Mouse (Mus musculus) sigmoid colon, adult 10 weeks (tissue): ENCODE data around the gene Usf1. TPM values are rescaled to one million over a fixed set of nuclear protein-coding genes. Genes with fewer than 3 reads are reported as not detected.

ENCODE experiments used
- polyA plus RNA-seq: library from polyadenylated mRNA; stranded (reverse); fragments of 350-450 nt; fragmentation: Illumina TruSeq; extraction: RNeasy Lipid Tissue Mini Kit (QIAGEN cat#74804); gene quantifications from one replicate; pipeline ENCODE4 v1.2.3, GENCODE M21; 2014; ENCODE audit warnings: low read depth, low replicate concordance

Usf1 gene
- 1.4 TPM for polyA plus RNA-seq

GRCm38 (mm10) chr1:171410947-171411484 is at the start of gene Usf1:
Gene Usf1, plus strand, starts transcription at chr1:171411313.

GRCm38 (mm10) chr1:171369845-171370556 is 41.1 kb upstream of the Usf1 start, which contains the start of gene Nectin4:
Gene Nectin4, plus strand, starts transcription at chr1:171370099.

DNA sequence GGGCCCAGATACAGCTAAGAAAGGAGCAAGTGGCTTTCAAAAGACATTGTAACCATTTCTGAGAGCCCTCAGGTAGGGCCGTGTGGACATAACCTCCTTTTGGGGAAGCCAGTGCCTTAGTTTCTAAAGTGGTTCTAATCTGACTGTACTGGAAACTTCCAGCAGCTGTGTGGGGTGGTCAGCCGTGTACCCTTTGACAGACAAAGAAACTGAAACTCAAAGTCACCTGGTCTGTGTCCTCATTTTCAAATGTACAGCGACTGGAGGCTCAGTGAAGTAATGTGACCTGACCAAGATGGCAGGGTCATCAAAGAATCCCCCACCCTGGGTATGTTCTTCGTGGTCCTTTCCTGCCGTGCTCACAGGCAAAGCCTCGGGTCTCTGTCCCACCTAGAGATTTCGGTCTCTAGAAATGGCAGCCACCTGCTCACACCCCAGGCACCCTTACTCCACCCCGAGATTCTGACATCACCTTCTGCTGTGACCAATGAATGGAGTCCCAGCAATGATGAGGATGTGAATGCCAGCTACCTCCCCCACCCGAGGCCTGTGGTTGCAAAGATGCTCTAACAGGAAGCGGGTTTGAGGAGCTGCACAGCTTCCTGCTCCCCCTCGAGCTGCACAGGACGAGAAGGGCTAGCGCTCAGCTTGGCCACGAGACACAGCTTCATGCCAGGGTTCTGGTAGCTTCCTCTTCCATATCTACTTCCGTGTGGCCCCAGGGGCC is 22.6 kb upstream of the Usf1 start, which contains the start of gene Arhgap30:
Gene Arhgap30 (plus strand): TSS at position 579 of the 727 bp plus-strand sequence.

GRCm38 (mm10) chr1:171418660-171419059 is 7.5 kb downstream of the Usf1 start, which contains the start of gene Tstd1:
Gene Tstd1, plus strand, starts transcription at chr1:171418872.

DNA sequence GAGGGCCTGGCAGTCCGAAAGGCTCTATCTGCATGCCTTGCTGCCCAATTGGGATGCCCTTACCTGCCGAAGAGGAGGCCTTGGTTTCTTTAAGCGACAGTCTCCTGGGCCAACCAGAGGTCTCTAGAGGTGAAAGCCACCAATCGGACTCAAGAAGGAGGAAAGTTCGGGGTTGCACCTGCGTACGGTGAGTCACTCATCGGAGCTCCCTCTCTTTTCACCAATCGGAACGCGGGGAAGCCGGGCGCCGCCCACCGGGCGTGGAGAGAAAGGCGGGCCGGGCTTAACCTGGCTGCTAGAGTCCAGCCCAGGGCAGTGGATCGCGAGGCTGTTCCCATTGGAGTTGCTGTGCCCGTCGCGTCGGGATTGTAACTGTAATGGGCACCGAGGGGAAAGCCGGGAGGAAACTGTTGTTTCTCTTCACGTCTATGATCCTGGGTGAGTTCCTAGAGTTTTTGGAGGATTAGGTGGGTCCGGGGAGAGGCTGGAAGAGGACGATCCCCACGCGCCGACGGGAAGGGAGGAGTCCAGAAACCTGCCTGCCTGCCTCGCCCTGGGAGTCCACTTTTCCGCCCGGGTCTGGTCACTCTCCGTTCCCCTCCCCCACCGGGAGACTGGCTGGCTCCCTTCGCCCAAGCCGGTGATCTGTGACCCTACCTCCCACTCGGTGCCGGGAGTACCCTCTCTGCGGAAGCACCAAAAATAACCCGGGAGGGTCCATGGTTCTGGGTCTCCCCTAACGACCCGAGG is 26.3 kb downstream of the Usf1 start, which contains the start of gene F11r:
Gene F11r (plus strand): TSS at position 272 of the 750 bp plus-strand sequence.

Other genes with a start within 250 kb of the Usf1 start
- 36.1 TPM for gene Pcp4l1, start 215.0 kb upstream of the Usf1 start, polyA plus RNA-seq
- gene Nr1i3, start 197.3 kb upstream of the Usf1 start, polyA plus RNA-seq, result 1.4 TPM
- 6.9 TPM for gene Tomm40l, start 188.8 kb upstream of the Usf1 start, polyA plus RNA-seq
- not detected for gene Apoa2, start 186.3 kb upstream of the Usf1 start, polyA plus RNA-seq
- 23.4 TPM for gene Fcer1g, start 176.9 kb upstream of the Usf1 start, polyA plus RNA-seq
- gene Adamts4, start 160.9 kb upstream of the Usf1 start, polyA plus RNA-seq, result 2.6 TPM
- gene Ndufs2, start 159.9 kb upstream of the Usf1 start, polyA plus RNA-seq, result 59.0 TPM
- 10.8 TPM for gene B4galt3, start 141.0 kb upstream of the Usf1 start, polyA plus RNA-seq
- gene Ppox, start 130.1 kb upstream of the Usf1 start, polyA plus RNA-seq, result 10.9 TPM
- 15.5 TPM for gene Usp21, start 123.3 kb upstream of the Usf1 start, polyA plus RNA-seq
- 84.2 TPM for gene Ufc1, start 116.3 kb upstream of the Usf1 start, polyA plus RNA-seq
- 22.4 TPM for gene Dedd, start 82.2 kb upstream of the Usf1 start, polyA plus RNA-seq
- gene Nit1, start 65.7 kb upstream of the Usf1 start, polyA plus RNA-seq, result 20.6 TPM
- 17.3 TPM for gene Pfdn2, start 65.6 kb upstream of the Usf1 start, polyA plus RNA-seq
- gene Klhdc9, start 50.5 kb upstream of the Usf1 start, polyA plus RNA-seq, result not detected
- 0.60 TPM for gene Nectin4, start 41.2 kb upstream of the Usf1 start, polyA plus RNA-seq
- 10.1 TPM for gene Arhgap30, start 22.4 kb upstream of the Usf1 start, polyA plus RNA-seq
- 34.1 TPM for gene Tstd1, start 7.6 kb downstream of the Usf1 start, polyA plus RNA-seq
- gene F11r, start 26.2 kb downstream of the Usf1 start, polyA plus RNA-seq, result 91.4 TPM
- 2.5 TPM for gene Alyref2, start 92.2 kb downstream of the Usf1 start, polyA plus RNA-seq
- gene Itln1, start 124.0 kb downstream of the Usf1 start, polyA plus RNA-seq, result 0.41 TPM
- 4.2 TPM for gene Cd244a, start 147.9 kb downstream of the Usf1 start, polyA plus RNA-seq
- gene Ly9, start 196.1 kb downstream of the Usf1 start, polyA plus RNA-seq, result 3.9 TPM
- gene Slamf7, start 241.7 kb downstream of the Usf1 start, polyA plus RNA-seq, result 5.3 TPM